Mouse (Mus musculus): ENCODE results near the gene Scaf4.

The Scaf4 gene

GRCm38 (mm10) chr16:90197337-90197973 lies 86.8 kb downstream of the Scaf4 start:
- peak; percentile 63 for DNase-seq

- DNase-seq: no peak
These were observed 87.5 kb downstream of the Scaf4 start for GRCm38 (mm10) chr16:90196688-90197240.

GRCm38 (mm10) chr16:90193719-90194118 lies 90.6 kb downstream of the Scaf4 start:
- DNase-seq: no peak

GRCm38 (mm10) chr16:90191289-90191688 lies 93.0 kb downstream of the Scaf4 start:
- DNase-seq: no peak

- no peak for DNase-seq
These were observed 96.8 kb downstream of the Scaf4 start for GRCm38 (mm10) chr16:90187453-90187852.

GRCm38 (mm10) chr16:90185928-90186588 lies 98.2 kb downstream of the Scaf4 start:
- DNase-seq: peak; percentile 83

- DNase-seq: no peak
These were observed 100.2 kb downstream of the Scaf4 start for GRCm38 (mm10) chr16:90184135-90184534.

- DNase-seq: no peak
These were observed 102.6 kb downstream of the Scaf4 start for GRCm38 (mm10) chr16:90181673-90182072.

- no peak for DNase-seq
These were observed 103.3 kb downstream of the Scaf4 start for GRCm38 (mm10) chr16:90180975-90181374.

GRCm38 (mm10) chr16:90179892-90180291 lies 104.4 kb downstream of the Scaf4 start:
- no peak for DNase-seq

GRCm38 (mm10) chr16:90178404-90178803 lies 105.9 kb downstream of the Scaf4 start:
- no peak for DNase-seq

GRCm38 (mm10) chr16:90177425-90177824 lies 106.9 kb downstream of the Scaf4 start:
- no peak for DNase-seq

- no peak for DNase-seq
These were observed 107.8 kb downstream of the Scaf4 start for GRCm38 (mm10) chr16:90176472-90176871.

All from cerebellum, adult 8-10 months (tissue).